Mouse (Mus musculus): ENCODE results near the gene Lrrc61.
A peak's percentile ranks its signal among the peaks of the same experiment; 100 is the strongest.

The Lrrc61 gene

DNA sequence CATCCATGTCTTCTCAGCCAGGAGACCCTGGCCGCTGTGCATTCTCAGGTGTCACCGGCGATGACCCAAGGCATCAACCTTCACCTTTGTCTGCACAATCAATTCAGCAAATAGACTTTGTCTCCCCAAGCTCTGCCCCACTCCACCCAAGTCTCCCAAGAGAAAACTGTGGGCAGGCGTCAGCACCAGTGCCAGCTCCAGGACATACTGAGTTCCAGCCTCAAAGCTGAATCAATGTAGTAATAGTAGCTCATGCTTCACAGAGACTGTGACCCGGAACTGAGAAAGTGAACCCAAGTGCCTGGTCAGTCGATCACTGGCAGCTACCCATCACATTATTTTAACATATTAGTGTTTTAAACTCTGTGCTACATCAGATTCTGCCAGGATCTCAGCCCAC, 6.3 kb upstream of the Lrrc61 start:
- no peak for DNase-seq (ENCODE audit: low spot score)

DNA sequence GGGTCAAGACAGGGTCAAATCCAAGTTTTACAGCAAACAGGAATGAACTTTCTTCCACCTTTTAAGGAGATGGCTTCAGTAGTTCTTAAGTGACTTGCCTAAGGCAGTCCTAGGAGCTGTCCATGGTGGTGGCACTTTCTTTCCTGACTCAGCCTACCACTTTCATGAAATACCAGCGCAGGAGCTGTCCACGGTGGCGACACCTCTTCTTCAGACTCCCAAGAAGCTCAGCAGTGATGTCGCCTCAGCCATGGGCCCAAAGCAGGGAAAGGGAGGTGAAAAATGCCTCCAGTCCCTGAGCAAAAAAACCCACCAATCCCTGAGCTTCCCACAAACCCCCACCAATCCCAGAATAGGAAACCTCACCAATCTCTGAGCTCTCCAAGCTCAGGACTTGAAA, 1.7 kb upstream of the Lrrc61 start:
- DNase-seq (ENCODE audit: low spot score), result peak; percentile 71

DNA sequence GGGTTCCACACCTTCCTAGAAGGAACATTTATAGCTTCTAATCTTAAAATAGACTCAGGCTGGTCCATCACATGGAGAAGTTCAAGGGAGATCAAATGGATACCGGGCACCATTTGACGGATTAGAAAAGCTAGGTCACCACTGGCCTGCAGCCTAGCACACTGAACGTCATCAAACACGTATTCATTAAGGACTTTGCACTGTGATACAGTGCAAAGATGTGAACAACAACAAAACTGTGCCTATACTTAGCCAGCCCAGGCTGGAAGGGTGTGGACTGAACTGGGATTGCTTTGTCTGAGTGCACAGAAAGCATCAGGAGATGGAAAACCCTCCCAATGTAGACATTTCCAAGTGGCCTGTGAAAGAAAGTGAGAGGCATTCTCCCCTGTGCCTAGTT, 777 bp upstream of the Lrrc61 start:
- DNase-seq (ENCODE audit: low spot score), result no peak

DNA sequence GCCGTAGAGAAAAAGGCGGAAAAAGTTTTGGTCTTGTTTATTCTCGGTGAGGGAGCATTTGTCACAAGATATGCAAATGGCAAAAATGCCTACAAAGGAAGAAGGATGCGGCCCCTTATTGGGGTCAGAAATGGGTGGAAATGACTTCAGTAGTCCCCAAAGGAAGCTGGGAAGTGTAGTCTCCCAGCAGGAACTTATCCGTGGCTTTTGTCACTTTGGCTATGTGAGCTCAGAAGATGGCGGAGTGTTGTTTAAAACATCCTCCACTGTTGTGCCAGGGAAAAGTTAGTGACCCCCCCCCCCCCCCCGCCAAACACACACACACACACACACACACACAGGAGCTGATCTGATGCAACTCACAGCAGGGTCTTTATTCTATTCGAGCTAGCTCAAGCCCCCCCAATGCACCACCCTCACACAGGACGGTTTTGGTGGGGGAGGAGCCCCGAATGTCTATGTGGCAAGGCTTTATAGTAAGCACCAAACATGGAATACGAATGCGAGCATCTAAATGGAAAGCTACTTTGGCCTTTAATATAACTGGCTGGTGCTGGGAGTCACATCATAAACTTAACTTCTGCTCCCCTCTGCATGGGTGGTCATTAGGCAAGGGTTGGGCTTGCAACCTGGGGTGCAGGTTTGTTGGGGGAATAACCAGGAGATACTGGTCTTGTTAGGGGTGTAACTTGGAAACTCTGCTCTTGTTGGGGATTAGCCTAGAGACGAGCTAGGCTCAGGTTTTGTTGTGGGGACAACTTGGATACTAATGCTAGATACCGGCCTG, 701 bp downstream of the Lrrc61 start:
- peak; percentile 58 for DNase-seq (ENCODE audit: low spot score)

DNA sequence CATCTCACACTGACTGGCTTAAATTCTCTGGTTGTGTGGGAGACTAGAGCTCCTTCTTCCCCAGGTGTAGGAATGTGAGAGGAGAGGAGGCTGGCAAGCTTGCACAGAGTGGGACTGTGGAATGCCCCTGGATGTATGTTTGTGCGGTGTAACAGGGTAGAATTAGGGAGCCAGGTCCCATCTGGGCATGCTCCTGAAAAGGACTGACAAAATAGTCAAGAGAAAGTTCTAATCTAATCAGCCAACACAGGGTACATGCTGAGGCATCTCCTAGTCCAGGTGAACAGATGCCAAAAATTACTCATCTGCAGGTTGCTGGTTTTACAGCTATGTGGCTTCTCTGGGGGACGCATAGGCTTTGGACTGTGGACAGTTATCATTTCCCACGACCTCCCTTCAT, 1.4 kb downstream of the Lrrc61 start:
- no peak for DNase-seq (ENCODE audit: low spot score)

DNA sequence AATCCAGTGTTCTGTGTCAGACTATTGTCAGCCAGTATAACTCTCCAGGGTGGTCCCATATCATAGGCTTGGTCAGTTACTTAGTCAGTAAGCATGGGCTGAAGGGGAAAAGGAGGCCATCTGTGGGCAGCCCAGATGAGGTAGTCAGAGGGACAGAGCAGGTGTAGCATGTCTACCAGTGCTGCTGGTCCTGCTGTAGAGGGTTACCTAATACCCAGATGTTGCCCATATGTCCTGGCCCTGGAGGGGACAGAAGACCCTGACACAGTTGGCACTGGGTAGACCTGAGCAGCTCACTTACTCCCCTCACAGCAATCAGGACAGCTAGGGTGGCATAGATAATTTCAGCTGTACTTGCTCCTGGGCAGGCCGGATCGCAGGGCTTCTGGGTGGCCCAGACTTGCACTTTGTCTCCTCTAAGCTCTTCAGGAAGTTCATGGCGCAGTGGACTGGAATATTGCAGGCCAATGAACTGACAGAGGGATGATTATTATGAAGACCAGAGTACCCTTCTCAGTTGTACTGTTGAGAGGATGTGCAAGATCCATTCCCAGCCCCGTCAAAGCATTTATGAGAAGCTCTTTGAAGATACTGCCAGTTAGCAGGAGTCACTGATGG, 11.2 kb downstream of the Lrrc61 start:
- DNase-seq (ENCODE audit: low spot score), result no peak

DNA sequence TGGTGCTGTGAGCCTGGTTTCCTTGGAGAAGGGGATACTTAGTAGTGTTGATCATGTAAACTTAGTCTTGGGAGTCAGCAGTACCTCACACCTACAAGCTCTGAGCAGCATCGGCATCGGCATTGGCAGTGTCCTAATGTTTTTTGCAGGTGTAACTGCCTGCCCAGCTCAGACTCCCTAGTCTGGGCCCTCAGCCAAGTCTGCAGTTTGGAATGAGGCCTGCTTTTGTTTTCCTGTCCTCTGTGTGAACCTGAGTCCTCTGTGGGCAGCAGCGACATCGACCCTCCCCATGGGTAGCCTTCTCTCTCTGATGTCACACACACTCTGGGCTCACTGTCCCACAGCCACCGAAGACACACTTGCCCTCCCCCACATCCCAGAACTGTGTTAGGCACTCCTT, 11.7 kb downstream of the Lrrc61 start:
- DNase-seq (ENCODE audit: low spot score), result peak; percentile 36

DNA sequence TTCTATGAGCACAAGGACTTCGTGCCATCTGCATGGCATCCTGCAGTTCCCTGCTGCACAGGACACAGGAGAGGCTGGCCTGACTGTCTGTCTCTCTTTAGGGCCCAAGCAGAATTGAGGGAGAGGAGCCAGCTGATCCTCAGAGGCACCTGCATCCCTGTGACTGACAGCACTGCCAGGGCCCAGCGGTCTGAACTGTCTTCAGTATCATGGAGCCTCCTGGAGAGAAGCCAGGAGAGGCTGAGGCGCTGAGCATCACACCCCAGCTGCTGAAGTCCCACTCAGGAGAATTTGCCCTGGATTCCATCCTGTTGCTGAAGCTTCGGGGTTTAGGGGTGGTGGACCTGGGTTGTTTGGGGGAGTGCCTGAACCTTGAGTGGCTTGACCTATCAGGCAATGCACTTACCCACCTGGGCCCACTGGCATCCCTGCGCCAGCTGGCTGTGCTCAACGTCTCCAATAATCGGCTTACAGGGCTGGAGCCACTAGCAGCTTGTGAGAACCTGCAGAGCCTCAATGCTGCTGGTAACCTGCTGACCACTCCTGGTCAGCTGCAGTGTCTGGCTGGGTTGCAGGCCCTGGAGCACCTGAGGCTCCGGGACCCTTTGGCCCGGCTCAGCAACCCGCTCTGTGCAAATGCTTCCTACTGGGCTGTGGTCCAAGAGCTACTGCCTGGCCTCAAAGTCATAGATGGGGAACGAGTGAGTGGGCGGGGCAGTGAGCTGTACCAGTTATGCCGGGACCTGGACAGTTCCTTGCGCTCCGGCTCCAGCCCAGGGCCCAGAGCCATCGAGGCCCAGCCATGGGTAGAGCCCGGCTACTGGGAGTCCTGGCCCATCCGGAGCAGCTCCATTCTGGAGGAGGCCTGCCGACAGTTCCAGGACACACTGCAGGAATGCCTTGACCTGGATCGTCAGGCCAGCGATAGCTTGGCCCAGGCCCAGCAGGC, 13.7 kb downstream of the Lrrc61 start:
- peak; percentile 44 for DNase-seq (ENCODE audit: low spot score)

DNA sequence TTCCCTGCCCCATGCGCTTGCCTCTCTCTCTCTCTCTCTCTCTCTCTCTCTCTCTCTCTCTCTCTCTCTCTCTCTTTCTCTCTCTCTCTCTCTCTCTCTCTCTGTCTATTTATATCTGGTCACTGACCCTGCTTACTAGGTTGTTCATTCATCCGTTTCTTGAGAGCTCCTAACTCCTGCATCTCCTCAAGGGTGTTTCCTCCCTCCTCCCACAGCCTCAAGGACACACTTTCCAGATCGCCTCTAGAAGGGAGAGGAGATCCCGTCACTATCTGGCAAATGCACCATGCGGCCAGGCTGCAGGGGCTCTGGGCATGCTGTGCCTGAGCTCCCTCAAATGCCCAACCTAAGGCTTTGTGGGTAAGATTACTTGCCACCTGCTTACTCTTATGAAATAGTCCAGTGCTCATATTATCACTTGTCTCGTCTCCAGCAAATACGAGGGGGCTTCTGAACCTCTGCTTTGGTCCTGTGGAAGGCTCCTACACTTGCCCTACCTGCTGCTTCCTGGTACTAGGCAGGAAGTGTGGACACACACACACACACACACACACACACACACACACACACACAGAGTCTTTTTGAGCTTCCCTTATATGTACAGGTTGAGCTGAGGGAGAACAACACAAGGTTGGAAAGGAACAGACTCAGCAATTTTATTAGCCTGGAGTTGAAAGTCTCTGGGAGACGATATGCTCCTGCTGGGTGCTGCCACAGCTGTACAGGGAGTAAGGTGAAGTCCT, 14.6 kb downstream of the Lrrc61 start:
- DNase-seq (ENCODE audit: low spot score), result no peak

DNA sequence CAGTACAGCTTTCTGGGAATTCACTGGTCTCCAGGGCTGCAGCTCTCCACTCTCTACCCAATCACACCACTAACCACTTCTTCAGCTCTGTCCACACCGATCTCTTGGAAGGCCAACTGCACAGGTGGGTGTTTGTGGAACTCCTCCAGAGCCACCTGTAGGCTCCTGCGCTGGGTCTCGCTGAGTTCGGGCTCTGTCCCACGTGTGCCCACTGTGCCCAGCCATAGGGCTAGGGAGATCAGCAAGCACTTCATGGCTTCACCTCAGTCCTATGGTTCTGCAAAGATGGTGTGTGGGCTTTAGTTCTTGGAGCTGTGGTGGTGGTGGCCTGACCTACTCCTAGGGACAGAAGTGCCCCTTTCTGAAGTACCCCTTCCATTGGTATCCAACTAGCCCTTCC, 17.4 kb downstream of the Lrrc61 start:
- no peak for DNase-seq (ENCODE audit: low spot score)

DNA sequence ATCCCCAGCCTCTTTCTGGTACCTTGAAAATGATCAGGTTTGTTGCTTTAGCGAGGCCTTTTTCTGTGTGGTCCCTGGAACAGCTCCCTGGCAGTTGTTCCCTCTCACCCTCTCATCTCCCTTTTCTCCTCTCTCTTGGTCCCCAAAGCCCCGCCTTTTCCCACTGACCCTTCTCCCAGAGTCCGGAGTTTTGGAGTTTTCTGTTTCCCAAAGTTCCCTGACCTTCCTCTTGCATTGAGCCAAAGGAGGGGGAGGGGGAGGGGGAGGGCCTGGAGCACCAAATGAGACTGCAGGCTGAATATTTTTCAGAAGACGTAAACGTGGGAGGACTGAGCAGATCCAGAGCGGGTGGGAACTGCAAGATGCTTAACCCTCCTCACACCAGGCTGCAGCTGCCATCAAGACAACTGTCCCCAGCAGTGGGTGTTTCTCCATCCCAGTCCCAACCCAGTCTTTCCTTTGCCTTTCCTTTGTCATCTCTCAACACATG, 18.0 kb downstream of the Lrrc61 start, which contains the start of gene Rarres2:
Rarres2 (minus strand) TSS at position 218 of the 490 bp plus-strand sequence.
- peak; percentile 49 for DNase-seq (ENCODE audit: low spot score)

DNA sequence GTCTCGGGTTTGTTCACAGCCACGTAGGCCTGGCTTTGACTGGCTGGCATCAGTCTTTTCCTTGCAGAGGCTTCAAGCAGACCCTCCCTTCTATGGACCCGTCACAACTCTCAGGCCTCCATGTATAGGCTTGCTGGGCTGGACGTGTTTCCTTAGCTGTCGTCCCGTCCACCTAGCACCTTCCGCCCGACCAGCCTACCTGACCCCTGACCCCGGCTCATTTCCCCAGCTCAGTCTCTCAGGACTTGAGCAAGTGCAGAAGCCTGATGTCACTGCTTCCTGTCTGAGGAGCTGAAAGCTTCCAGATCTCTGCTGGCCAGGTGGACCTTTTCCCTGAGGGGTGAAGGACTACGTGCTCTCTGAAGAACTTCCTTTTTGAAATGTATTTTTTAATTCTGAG, 18.7 kb downstream of the Lrrc61 start:
- DNase-seq (ENCODE audit: low spot score), result no peak

DNA sequence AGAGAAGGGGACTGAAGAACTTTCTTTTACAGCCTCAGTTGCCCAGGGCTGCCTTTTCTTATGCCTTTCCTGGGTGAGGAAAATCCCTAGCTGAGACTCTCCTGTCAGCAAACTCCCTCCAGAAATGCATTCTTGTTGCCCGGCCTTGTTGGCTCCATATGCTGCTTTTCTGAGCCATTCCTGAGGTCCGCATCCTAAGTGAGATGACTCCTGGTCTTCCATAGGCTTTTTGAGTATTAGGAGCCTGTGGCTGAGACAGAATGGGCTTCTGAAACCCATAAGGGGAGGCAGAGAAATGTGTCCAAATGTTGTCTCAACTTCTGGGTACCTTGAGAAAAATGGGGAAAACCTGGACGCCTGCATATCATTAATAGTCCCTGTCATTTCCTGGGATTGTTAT, 19.4 kb downstream of the Lrrc61 start:
- no peak for DNase-seq (ENCODE audit: low spot score)

DNA sequence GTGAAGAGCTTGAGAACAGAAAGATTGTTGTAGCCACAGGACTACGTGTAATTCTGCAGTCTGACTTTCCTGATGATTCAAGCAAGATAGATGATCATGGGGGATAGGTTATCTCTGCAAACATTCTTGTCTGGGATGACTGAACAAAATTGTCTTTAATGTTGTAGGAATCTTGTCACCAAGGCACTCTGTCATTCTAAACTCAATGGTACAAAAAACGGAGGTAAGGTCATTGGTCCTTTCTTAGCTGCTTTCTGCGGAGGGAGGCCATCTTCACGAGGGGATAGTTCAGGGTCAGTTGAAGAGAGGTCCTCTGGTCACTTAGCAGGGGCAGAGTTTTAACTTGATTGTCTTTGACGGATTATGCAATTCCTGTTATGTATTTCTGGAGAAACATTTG, 24.1 kb downstream of the Lrrc61 start:
- no peak for DNase-seq (ENCODE audit: low spot score)

DNA sequence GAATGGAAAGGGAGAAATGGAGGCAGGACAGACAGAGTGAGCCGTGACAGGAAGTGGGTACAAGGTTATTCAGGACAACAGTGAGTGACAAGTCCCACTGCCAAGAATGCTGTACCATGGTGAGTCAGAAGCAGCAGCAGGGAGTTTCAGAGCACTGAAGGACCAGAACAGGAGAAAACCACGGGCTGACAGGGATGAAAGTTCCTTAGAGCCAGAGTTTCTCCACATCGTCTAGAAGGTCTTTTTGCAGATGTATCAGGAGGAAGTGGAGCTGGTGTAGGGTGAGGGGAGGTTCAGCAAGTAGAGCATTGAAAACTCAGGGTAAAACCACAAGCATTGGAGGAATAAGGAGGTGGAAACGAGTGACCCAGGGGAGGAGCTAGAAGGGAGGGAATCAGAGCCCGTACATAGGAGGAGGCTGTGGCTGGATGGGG, 24.6 kb downstream of the Lrrc61 start:
- no peak for DNase-seq (ENCODE audit: low spot score)

DNA sequence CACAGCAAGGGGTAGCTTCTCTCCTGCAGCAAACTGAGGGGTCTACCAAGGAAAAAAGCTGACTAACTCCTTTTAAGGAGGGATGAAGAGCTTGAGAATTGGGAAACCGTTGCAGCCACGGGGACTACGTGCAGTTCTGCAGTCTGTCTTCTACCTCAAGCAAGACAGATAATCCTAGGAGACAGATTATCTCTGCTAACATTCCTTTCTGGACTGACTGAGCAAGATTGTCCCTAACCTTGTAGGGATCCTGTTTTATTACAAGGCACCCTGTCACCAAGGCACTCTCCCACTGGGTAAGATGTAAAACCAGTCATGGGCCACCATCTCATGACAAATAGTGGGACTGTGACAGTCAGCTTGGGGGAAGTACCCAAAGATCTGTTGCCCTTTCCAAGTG, 26.7 kb downstream of the Lrrc61 start:
- DNase-seq (ENCODE audit: low spot score), result no peak

DNA sequence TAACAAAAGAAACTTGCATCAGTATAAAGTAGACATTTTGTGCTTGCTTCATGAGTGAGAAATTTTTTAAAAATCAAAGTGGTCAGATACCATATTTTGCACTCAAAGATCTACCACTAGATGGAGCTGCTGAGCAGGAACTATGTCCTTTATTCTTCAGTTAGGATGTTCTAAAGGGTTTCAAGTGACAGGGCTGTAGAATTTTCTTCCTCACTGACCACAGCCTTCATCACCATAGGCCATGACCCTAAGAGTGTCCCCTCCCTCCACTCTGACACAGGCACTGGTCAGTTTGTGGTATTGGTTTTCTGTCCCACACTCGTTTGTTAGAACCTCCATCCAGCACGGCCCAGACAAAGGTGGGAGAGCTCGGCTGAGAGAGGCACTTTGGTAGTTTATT, 27.4 kb downstream of the Lrrc61 start:
- no peak for DNase-seq (ENCODE audit: low spot score)

DNA sequence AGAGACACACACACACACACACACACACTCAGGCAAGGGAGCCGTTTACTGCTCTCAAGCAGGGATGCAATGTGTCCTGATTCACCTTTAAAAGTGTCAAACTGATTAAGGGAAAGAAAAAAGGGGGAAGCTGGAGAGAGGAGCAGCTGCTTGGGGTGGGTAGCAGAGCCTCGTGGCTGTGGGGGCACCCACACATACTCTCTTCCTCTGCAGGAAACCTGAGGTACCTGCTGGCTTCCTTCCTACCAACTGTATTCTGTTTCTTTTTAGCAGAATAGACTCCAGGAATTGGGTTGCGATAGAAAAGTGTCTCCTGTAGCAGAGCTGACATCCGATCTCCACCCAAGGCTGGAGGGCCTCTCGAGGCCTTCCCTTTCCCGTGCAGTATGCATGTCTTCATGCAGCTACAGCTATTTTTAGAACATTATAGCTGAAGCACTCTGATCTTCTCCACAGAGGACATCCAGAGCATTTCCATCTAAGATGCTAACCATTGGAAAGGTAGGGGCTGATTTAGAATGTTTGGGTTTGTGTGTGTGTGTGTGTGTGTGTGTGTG, 34.7 kb downstream of the Lrrc61 start, which contains the start of gene Gm45021:
Gm45021 (plus strand) TSS at position 417 of the 557 bp plus-strand sequence.
- no peak for DNase-seq (ENCODE audit: low spot score)

DNA sequence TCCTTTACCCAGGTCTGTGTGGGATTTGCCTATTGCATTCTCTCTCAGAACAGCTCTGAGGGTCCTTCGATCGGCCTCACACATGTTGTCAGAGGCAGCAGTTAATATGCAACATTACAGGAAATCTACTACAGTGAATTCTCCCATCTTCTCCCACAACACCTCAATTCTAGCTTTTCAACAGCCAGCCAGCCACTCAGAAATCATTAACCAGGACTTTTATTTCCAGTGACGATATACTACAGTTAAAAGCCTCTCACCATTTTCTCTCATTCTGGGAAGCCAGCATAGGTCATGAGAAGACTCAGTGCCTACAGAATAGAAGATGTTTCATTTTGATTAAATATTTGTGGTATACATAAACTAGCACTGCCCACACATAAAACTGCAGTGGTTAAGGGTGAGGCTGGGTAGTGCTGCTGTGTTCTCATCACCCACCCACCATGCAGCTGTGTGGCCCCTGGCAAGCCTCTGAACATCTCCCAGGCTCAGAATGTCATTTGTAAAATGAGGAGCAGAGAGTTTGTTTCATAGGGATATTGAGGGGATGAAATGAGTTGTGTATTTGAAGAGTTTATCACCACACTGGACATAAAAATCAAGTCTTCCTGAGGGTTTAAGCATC, 36.7 kb downstream of the Lrrc61 start:
- DNase-seq (ENCODE audit: low spot score), result no peak

DNA sequence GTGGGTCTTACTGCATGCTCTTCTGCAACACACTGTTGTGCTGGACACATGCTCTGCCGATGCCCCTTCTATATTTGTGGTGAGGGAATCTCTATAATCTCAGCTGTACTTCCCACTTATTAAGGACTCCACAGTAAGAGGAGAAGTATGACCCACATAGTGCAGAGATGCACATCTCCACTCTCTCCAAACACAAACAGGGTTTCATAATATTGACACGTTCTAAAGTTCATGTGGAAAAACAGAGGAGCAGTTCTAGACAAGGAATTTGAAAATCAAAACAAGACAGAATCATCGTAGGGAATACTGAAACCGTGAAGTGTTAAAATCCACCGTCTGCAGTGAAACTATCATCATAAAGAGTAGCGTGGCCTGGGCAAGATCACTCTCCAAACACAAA, 37.3 kb downstream of the Lrrc61 start:
- no peak for DNase-seq (ENCODE audit: low spot score)

Data from testis, postnatal 14 days (tissue).